Mouse (Mus musculus): ENCODE measurements around the gene Chmp4b.

DNA sequence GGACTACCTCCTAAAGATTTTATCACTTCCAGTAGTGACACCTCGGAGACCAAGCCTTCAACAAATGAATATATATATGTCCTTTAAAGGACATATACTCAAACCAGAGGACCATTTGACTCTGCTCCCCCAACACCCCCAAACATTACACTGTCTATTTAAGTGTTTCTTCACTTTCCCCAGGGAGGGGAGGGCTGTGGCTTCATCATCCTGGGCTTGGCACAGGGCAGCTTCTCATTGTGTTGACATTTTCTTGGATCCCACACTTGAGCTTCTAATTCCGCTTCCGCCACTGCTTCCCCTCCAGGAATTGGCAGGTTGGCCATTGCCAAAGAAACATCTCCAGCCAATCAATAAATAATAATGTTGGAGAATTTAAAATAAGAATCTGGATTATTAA lies 79.3 kb downstream of the Chmp4b start:
- TF ChIP-seq CTCF (IDR thresholded peaks at IDR 0.05; ENCODE audit: low read depth): no peak
- TF ChIP-seq EP300 (IDR thresholded peaks at IDR 0.05; ENCODE audit: low read depth): no peak

Data from liver, postnatal 0 days (tissue).